Mouse (Mus musculus) monocyte, adult 5-6 weeks (primary cell): ENCODE measurements around the gene Zfp512b. TPM values are rescaled to one million over a fixed set of nuclear protein-coding genes. Genes with fewer than 3 reads are reported as not detected.

Experiments
- ATAC-seq: fragments of 153-309, 156-312 bp; replicated peaks from 2 replicates; pipeline ENCODE4 v1.8.0; 2017; ENCODE audit warnings: mild to moderate bottlenecking; ENCODE audit not compliant: low TSS enrichment, insufficient number of reproducible peaks, severe bottlenecking, poor library complexity, low FRiP score
- total RNA-seq: library from RNA; stranded (forward); fragments of 200-1000, 200-491, 200-594 nt; gene quantifications from 3 replicates; pipeline ENCODE4 v1.2.3, GENCODE M21; 2017

Zfp512b gene
- total RNA-seq, 1 experiment from 2014 or later = 6.6 TPM

DNA sequence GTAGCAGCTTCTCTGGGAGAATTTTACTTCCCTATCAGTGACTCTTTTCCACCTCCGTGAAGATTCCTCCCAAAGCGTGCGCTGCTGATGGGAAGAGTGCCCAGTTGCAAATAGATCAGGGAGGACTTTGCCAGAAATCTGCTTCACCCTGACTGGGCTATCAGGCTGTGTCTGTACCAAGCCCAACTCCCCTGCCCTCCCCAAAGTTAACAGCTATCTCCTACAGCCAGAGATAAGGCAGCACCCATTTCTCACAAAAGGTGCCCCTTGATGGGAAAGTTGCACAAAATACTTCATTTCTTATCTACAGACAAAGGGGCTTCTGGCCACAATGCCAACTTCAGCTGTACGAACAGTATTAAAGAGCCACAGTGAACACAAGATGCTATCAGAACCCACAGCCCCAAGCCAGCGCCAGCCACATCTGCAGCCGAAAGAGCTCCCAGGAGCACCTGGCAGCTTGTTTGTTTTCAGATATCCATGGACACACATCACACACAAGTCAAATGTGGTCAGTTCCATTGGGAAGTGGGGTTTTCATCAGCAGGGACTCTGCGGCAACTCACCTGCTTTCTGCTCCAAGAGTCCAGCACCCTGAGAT is 14.5 kb downstream of the Zfp512b start:
- no peak for ATAC-seq

DNA sequence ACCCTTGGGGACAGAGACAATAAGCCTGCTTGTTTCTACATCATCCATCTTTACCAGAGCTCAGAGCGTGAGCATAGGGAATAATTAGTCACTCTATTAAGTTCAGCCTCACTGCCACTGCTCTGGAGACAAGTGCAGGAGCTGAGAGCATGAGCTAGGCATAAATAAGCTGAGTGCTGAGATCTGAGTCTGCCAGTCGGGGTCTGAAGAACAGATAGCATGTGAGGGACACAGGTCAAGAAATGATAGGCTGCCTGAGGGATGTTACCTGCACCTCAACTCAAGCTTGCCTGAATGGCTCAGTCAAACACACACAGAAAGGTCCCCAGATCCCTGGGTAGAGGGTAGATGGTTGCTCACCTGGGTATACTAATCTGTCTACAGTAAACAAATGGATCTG is 15.5 kb downstream of the Zfp512b start:
- no peak for ATAC-seq

DNA sequence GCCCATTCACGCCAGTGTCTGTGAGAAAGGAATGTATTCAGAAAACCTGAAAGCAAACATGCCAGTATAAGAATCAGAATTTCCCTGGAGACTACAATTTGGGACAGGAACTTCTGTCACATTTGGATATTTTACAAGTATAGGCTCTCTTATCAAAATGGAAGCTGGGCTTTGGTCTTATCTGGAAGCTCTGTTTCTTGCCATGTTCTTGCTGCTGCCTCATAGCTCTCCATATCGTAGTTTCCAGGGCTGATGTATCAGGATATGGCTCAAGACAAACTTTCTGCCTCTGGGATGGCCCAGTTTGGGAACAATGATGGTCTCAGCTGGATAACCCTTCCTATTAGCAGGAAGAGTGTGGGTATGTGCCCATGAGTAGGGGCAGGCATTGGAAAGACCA is 16.0 kb downstream of the Zfp512b start:
- ATAC-seq = no peak

DNA sequence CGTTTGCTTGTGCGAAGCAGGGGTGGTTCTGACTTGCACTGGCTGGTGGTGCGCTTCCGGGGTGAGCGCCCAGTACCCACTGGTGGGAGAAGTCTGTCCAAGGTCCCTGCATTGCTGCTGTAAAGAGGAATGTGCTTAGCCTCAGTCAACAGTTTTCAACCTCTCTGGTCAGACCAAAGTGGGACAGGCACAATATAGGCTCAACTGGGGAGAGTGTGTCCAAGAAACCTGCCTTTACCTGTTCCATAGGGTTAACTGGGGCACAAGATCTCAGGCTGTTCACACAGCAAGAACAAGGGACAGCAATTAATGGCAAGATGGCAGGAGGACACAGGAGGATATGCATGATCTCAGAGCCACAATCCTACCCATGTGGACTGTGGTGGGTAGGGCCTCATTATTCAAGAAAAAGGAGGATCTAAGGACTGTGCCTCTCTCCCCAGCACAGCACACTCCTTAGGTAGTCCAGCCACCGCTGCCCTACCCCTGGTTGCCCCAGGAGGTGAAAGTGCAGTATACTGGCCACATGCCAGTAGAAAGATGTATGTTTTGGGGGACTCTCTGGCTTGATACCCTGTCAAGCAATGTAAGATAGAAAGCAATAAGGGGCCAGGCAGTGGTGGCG is 17.6 kb downstream of the Zfp512b start:
- ATAC-seq = no peak

DNA sequence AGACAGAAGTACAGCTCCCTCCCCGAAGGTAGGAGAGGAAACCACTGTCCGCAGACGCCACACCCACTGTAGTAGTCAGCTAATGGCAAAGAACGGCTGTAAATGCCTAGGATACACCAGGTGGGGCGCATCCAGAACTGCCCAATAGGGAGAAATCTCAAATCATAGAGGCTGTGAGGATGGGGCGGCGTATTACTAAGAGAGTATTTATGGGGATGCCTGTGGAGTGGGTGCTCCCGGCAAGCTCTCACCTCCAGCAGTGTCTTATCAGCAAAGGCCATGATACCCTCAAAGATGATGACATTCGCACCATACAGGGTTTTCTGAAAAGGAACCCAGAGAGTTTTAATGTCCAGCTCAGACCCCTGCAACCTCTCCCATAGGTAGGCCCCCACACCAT is 18.6 kb downstream of the Zfp512b start:
- no peak for ATAC-seq

DNA sequence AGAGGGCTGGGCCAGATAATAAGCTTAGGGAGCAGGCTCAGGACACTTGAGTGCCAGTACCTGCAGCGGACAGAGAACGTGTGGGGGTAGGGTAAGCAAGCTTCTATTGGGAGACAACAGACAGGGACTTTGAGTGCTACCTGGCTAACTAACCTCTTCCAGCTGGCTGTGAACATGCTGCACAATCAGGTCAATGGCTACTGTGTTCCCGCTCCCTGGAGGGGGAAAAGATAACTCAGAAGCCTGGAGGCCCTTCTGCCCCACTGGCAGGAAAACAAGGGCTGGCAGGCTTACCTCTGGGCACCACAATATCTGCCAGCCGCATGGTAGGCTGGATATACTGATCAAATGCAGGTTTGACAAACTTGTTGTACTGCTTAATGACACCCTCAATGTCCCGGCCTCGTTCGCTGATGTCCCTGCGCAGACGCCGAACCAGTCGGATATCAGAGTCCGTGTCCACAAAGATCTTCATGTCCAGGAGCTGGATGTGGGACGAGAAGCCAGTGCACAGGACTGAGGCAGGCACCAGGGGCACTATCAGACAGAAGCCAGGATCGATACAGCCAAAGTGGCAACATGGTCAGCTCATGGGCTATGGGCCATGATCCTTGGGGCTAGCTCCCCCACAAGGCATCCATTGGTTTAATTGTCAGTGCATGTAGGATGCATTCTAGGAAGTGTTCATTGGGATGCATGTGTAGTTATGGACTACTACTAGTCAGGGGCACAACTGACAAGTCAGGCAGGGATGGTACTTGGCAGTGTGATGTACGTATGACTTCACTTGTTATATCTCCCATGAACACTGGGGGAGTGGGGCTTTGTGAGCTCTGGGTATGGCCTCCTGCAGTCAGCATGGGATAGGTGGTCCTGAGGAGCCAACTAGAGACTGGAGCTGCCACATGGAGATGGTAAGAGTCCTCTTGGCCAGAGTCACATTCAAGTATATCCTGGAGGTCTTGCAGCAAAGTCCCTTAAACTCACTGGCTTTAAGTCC is 19.4 kb downstream of the Zfp512b start:
- ATAC-seq = no peak

DNA sequence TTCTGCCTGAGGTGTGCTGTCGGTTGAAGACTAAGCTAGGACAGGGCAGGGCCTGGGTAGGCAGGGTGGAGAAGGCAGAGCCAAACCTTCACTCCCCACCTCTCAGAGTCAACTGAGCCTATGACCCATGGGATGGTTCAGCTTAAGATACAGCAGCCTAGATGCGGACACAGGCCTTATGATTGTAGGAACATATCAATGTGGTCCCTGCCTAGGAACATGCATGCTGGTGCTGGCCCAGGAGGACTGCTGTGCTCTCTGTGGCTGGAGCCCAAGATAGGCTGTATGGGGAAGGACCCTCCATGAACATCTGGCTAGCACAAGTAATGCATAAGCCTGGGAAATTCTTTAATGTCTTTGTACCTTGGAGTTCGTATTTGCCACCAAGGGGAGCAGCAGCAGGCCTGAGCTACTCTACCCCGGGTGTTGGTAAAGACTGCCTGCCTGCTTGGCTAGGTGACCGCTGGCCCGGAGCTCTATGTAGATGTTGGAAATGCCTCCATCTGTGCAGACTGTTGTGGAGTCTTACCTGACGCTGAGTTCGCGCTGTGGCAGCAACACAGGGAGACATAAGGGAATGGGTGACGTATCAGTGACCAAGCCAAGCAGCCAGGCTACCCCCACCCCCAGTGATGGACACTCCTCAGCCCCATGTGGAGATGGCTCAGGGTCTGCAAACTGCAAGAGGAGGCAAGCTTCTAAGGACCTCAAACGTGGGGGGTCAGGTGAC is 20.5 kb downstream of the Zfp512b start:
- ATAC-seq = no peak

DNA sequence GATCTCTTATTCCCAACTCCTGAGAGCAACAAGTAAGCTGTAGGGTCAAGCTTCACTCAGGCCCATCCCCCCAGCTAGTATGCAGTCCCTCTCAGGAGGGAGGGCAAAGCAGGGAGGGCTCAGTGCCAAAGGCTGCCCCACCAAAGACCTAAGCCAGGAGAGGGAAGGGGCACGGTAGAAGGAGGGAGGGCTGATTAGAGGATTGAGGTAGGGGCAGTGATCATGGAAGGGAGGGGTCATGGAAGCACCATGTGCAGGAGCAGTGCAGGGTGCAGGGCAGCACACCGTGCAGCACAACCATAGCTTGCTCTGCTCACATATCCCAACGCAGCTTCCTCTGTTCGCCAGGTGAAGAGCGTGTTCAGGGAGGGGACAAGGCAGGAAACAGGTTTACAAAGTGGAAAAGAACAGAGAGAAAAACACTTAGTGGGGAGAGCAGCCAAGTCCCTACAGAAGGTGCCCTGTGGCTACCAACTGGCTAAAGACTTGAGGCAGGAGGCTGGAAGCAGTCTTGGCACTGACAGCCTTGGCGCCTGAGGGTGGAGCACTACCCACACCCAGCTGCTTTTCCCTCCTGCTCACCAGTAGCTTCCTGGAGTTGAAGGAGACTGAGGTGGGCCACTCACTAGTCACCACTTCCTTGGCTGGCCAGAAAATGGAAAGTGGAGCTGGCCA is 21.5 kb downstream of the Zfp512b start:
- no peak for ATAC-seq

DNA sequence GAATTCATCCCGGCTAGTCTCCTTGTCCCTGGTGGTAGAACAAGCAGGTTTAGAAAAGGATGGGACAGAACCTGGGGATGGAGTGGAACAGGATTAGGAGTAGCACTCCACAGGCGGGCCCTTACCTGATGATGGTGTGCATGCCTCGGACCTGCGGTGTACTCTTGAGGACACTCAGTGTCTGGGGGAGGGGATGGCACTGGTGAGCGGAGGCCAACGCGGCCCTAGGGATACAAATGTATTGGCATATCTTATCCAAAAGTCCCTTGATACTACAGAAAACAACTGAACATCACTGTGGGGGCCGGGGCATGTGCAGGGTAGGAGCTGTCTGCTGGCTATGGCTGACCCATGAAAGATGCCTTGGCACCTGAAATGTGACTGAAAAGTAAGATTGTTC is 22.2 kb downstream of the Zfp512b start:
- no peak for ATAC-seq

DNA sequence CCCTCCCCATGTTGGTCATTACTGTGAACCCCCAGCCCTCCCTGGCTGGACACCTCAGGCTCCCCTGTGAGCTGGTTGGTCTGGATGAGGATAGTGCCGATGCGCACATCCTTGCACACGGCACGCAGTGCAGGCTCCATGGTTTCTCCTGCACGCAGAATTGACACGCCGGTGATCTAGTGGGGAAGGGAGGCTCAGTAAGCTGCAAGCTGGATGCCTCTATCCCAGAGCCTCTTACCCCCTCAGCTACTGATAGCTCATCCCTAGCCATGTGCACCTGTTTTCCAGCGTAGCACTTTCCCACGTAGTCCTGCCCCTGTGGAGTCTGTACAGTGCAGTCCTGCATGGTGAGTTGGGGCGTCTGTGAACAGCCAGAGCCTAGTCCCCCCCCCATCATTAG is 22.7 kb downstream of the Zfp512b start:
- no peak for ATAC-seq

DNA sequence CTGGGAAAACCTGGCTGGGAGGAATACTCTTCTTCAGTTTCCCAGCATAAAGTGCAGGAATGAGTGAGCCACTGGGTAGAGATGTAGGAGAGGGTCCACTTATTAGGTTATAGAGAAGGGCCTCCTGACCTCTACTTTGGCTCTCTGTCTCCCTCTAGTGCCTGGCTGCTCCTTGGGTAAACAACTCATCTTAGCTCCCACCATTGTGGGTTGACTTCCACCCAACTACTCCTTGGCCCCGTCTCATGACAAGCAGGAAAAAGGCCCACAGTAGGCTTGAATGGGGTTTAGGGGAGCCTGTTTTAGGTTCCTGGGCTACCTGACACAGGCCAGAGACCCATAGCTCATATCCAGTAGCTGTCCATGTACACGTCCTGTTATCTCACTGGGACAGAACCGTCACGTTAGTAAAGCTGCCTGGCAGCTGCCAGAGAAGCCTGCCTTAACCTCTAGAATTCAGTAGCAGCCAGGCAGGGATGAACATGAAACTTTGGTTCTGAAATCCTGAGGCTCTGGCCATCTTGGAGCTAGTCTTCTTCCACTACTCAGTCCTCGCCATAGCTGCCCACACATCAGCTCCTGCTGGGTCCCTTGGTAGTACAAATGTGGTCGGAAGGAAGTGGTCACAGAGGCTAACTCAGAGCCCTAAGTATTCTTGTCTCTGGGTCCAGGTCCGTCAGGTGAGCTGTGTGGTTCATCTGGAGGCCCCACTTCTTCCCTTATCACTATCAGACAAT is 24.2 kb downstream of the Zfp512b start:
- no peak for ATAC-seq

DNA sequence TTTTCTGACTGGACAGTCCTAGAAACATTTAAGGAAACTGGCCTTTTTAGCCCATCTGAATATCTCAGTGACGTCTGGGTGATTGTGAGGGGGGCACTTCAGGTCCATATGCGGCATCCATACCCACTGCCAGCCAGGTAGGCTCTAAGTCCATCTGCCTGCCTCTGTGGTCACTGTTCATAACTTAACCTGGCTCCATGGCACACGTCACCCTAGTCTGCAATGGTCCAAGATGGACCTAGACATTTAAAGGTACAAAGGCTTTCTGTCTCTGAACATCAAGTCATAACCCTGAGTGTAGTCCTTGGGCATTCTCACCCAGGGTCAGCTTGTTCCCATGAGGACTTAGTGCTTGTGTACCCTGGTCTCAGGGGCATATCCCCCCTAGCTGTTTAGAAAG is 25.3 kb downstream of the Zfp512b start:
- no peak for ATAC-seq

DNA sequence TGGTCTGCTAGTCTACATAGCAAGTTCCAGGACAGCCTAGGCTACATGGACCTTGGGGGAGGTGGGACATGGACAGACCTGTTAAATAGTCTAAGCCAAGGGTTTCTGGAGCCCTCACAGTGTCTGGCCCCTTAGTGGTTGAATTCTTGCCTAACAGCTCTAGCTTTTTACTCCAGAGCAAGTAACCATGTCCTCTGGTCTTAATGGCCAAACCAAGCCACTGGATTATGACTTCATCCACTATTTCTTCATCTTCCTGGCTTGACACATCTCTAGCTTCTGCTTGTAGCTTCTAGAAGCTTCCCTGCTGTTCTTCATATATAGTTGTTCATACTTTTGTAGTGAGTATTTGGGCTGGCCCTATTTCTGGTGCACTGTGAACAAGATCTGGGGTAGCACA is 38.8 kb downstream of the Zfp512b start:
- ATAC-seq = no peak

DNA sequence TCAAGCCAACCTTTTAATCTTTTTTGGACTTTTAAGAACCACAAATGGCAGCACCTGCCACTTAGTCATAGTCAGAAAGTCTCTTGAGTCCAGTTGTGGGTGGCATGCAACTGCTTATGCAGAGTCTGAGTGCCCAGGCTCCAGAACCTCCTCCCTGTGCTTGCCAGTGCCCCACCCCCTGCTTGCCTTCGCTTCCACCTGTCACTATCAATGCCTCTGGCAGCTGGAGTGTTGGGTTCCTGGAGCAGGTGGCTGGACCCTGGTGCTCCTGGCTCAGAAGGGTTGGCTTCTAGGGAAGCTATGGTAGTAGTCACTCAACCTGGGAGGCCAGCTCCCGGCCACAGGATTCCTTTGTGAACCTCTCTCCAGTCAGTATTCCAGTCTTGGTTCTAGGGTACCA is 42.4 kb downstream of the Zfp512b start:
- ATAC-seq = no peak

DNA sequence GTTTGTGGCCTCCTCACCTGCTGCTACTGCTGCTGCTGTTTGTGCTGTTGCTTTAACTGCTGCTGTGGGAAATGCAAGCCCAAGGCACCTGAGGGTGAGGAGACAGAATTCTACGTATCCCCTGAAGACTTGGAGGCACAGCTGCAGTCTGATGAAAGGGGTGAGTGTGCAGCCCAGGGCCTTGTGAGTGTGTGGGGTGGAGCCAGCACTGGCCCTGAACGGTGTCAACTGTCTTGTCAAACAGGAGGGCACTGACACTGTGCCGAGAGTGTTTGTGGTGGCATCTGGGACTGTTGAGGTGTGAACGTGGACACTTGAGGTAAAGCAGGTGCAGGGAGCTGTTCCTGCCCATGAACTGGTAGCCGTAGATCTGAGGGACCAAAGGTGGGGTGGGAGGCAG is 43.9 kb downstream of the Zfp512b start:
- ATAC-seq = no peak

DNA sequence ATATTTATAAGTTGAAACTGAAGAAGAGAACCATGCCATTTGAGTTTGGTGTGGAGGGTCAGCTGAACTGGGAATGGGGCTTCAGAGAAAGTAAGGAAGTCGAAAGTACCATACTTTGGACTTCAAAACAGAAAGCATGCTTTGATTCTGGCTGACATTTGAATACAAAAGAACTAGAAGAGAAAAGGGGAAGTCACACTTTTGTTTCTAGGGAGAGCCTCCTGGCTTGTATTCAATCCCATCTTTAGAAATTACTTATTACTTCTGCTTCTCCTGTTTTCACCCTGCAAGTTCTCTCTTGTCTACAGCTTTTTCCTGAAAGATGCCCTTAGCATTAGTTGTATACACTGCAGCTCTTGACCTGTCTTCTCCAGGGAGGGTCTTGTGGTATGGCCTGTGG is 44.4 kb downstream of the Zfp512b start:
- no peak; the same call in 1 of the 2 replicates for ATAC-seq

DNA sequence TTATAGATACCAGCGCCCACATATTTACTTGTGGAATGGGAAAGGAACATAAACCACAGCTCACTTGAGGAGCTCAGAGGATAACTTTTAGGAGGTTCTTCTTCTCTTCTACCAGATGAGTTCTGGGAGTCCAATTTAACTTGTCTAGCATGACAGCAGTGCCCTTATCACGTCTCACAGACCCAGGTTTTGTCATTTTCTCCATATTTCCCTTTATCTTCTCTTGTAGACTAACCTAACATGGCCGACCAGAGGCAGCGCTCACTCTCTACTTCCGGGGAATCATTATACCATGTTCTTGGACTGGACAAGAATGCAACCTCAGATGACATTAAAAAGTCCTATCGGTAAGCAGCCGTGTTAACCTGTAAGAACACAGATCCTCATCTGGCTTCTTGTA is 46.5 kb downstream of the Zfp512b start:
- no peak for ATAC-seq

DNA sequence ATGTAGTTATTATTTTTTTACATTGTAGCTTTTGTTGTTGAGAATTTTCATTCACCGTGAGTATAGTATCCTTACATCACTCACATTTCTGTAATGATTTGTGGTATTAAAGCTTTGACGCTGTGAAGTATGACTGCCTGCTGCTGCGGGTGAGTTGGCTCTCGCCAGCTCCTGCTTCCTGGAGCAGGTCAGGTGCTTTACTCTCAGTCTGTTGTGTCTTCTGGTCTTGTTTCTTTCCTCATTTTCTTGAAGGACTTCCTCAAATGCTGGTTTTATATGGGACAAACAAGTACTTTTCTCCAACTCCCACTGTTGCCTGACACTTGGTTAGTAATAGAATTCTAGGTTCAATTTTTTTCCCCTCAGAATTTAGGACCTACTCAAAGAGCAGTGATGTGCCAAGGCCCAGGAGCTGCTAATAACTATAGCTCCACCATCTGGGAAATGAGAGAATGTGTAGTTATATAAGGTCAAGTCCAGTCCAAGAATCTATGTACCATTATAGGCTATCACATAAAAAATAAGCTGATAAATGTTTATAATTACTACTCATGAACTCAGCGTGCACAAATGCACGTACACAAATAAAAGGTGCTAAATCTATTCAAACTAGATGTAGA is 50.7 kb downstream of the Zfp512b start:
- no peak for ATAC-seq
